Comparison of ENCODE assay signal across 16 mouse cellular contexts in genomic region chr13:49469002-49469401, GRCm38 (mm10). TPM values are rescaled to one million over a fixed set of nuclear protein-coding genes. Genes with fewer than 3 reads are reported as not detected.
DNase-seq lines count a peak whose midpoint lies in the region; ATAC-seq and TF ChIP-seq lines count a peak whose summit lies in the region.
"Had no signal": no experiment of that assay in that cellular context is flagged by ENCODE, and none has a peak within 500 bp of the region (broad histone marks: within the 10 kb centered on the region; RNA-seq: fewer than 3 reads in every experiment).

No protein-coding gene starts in this region.

- H3K27ac ChIP-seq in hindbrain, embryonic 16.5 days (ENCODE audit: low read depth, low read length), result no peak overlapping the region
- no peak overlapping the region for H3K27ac ChIP-seq in hindbrain, embryonic 10.5 days
- no peak overlapping the region for H3K27ac ChIP-seq in lung, postnatal 0 days (ENCODE audit: low read length)
- H3K27ac ChIP-seq: forebrain, embryonic 10.5 days; liver, embryonic 14.5 days had no signal

- 0 out of 2 replicates have a peak, but pooled peaks have one; percentile 19 for ATAC-seq in hindbrain, embryonic 16.5 days
- ATAC-seq in lung, postnatal 0 days, result no peak

- no peak for TF ChIP-seq EP300 in lung, postnatal 0 days (IDR thresholded peaks at IDR 0.05)

- no peak overlapping the region for H3K4me3 ChIP-seq in hindbrain, embryonic 16.5 days (ENCODE audit: low read length)
- no peak overlapping the region for H3K4me3 ChIP-seq in hindbrain, embryonic 10.5 days
- H3K4me3 ChIP-seq in lung, postnatal 0 days (ENCODE audit: low read depth, low read length), result no peak overlapping the region
- H3K4me3 ChIP-seq: forebrain, embryonic 10.5 days had no signal

- no peaks in the 10 kb centered on the region for H3K27me3 ChIP-seq in hindbrain, embryonic 16.5 days (replicated peaks; ENCODE audit: control insufficient read depth, insufficient read depth, low read length)
- H3K27me3 ChIP-seq in hindbrain, embryonic 10.5 days (ENCODE audit: insufficient read depth, poor library complexity, severe bottlenecking), result no peaks in the 10 kb centered on the region
- H3K27me3 ChIP-seq in lung, postnatal 0 days (replicated peaks; ENCODE audit: insufficient read depth, low read length), result no peaks in the 10 kb centered on the region

- WGBS in hindbrain, embryonic 16.5 days, result 88% methylated on average over 5 of the region's 5 CpGs
- WGBS in hindbrain, embryonic 10.5 days, result 93% methylated on average over 5 of the region's 5 CpGs
- WGBS in lung, postnatal 0 days, result 80% methylated on average over 5 of the region's 5 CpGs

- TF ChIP-seq CTCF in lung, postnatal 0 days (IDR thresholded peaks at IDR 0.05), result peak; percentile 40

- no peaks in the 10 kb centered on the region for H3K9me3 ChIP-seq in hindbrain, embryonic 16.5 days (ENCODE audit: control insufficient read depth, low read length)
- no peaks in the 10 kb centered on the region for H3K9me3 ChIP-seq in hindbrain, embryonic 10.5 days
- no peaks in the 10 kb centered on the region for H3K9me3 ChIP-seq in lung, postnatal 0 days (ENCODE audit: low read length)
- H3K9me3 ChIP-seq: forebrain, embryonic 10.5 days had no signal

- peaks cover 9% of the 10 kb centered on the region for H3K36me3 ChIP-seq in hindbrain, embryonic 16.5 days (ENCODE audit: control insufficient read depth, insufficient read depth, low read length)
- H3K36me3 ChIP-seq in hindbrain, embryonic 10.5 days, result peaks cover 21% of the 10 kb centered on the region
- H3K36me3 ChIP-seq in lung, postnatal 0 days (ENCODE audit: insufficient read depth, low read length), result peaks cover 8% of the 10 kb centered on the region

- no peak overlapping the region for H3K9ac ChIP-seq in hindbrain, embryonic 16.5 days (ENCODE audit: low read depth, low read length)
- H3K9ac ChIP-seq in lung, postnatal 0 days (replicated peaks; ENCODE audit: low read depth), result no peak overlapping the region
- H3K9ac ChIP-seq: liver, embryonic 14.5 days had no signal

- no peak overlapping the region for H3K4me2 ChIP-seq in hindbrain, embryonic 16.5 days (ENCODE audit: low read length)
- H3K4me2 ChIP-seq in lung, postnatal 0 days (replicated peaks; ENCODE audit: low read depth, low read length), result no peak overlapping the region

- peak; percentile 20 for DNase-seq in cerebellum, adult 9-11 months
- no peak for DNase-seq in cerebellum, adult 8-10 months
- no peak for DNase-seq in hindbrain, embryonic 10.5 days (ENCODE audit: low spot score)
- no peak for DNase-seq in lung, postnatal 0 days (ENCODE audit: low spot score)
- no peak for DNase-seq in lung, postnatal 4 days
- DNase-seq in frontal cortex, postnatal 10 days (ENCODE audit: low spot score in 2 of 2), result no peak
- DNase-seq in urinary bladder, postnatal 4 days (ENCODE audit: low spot score in 2 of 2), result no peak
- DNase-seq: adrenal gland, adult 2 months; heart, adult 18-20 months; heart, postnatal 10 days; kidney, postnatal 10 days; lung, postnatal 10 days; thymus, postnatal 14 days had no signal

- no peaks in the 10 kb centered on the region for H3K4me1 ChIP-seq in hindbrain, embryonic 16.5 days (ENCODE audit: control insufficient read depth, insufficient read depth, low read depth, low read length)
- H3K4me1 ChIP-seq in hindbrain, embryonic 10.5 days (replicated peaks), result 0 out of 2 replicates have a peak, but pooled peaks cover 5% of the 10 kb centered on the region
- no peaks in the 10 kb centered on the region; the same call in 1 of the 2 replicates for H3K4me1 ChIP-seq in lung, postnatal 0 days (ENCODE audit: insufficient read depth, low read depth, low read length)
- H3K4me1 ChIP-seq: forebrain, embryonic 10.5 days had no signal

RNA-seq across cellular contexts. Expression of gene Tes3-ps, which starts 24.1 kb away (rescaled TPM):
- polyA plus RNA-seq in hindbrain, embryonic 16.5 days (2015; fragmentation: Nextera tagmentation; extraction: Ambion mirVana), result 0.55 and 1.2 TPM in 2 replicates
- 1.1 and 1.5 TPM in 2 replicates for polyA plus RNA-seq in hindbrain, embryonic 10.5 days (2016; fragmentation: Nextera tagmentation; extraction: Ambion mirVana)
- polyA plus RNA-seq in lung, postnatal 0 days (2015; fragmentation: Nextera tagmentation; extraction: Ambion mirVana), result 0.35 and 0.49 TPM in 2 replicates
- polyA plus RNA-seq: adrenal gland, adult 2 months had no signal

RNA-seq across cellular contexts. Expression of gene Ecm2, which starts 35.6 kb away (rescaled TPM):
- 2.6 and 2.7 TPM in 2 replicates for polyA plus RNA-seq in hindbrain, embryonic 16.5 days (2015; fragmentation: Nextera tagmentation; extraction: Ambion mirVana)
- 0.52 and 0.63 TPM in 2 replicates for polyA plus RNA-seq in hindbrain, embryonic 10.5 days (2016; fragmentation: Nextera tagmentation; extraction: Ambion mirVana)
- polyA plus RNA-seq in lung, postnatal 0 days (2015; fragmentation: Nextera tagmentation; extraction: Ambion mirVana), result 3.1 and 3.6 TPM in 2 replicates

RNA-seq across cellular contexts. Expression of gene Ippk, which starts 48.0 kb away (rescaled TPM):
- polyA plus RNA-seq in hindbrain, embryonic 16.5 days (2015; fragmentation: Nextera tagmentation; extraction: Ambion mirVana), result 13.6 and 14.3 TPM in 2 replicates
- 19.5 and 20.0 TPM in 2 replicates for polyA plus RNA-seq in hindbrain, embryonic 10.5 days (2016; fragmentation: Nextera tagmentation; extraction: Ambion mirVana)
- polyA plus RNA-seq in lung, postnatal 0 days (2015; fragmentation: Nextera tagmentation; extraction: Ambion mirVana), result 12.0 and 12.6 TPM in 2 replicates
